Mouse (Mus musculus): Measurements from ENCODE around the gene Gatm. TPM values are rescaled to one million over a fixed set of nuclear protein-coding genes. Genes with fewer than 3 reads are reported as not detected.

Gene Gatm
- total RNA-seq, 4 experiments from 2014 or later, result 5.3 to 10.8 (median 7.5) TPM

DNA sequence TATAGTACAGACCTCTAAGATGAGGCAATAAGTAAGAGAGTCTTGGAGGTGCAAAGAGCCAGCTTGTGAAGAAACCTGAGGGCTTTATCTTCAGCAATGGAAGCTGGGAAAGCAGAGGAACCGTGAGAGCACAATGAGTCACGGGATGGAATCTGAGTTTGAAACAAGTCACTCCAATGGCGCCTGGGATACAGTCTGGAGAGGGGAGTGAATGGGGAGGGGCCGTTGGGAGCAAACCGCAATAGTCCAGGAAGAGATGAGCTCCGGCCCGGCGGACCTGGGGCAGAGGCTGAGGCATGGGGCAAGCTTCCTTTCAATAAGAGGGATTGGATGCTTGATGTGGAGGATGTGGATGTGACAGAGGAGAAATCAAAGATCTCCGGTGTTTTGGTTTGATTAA lies 2.3 kb downstream of the Gatm start:
- no peak for DNase-seq

- DNase-seq, result no peak
These were observed 5.3 kb downstream of the Gatm start for GRCm38 (mm10) chr2:122605829-122606228.

GRCm38 (mm10) chr2:122601354-122601753 lies 9.7 kb downstream of the Gatm start:
- DNase-seq, result no peak

DNA sequence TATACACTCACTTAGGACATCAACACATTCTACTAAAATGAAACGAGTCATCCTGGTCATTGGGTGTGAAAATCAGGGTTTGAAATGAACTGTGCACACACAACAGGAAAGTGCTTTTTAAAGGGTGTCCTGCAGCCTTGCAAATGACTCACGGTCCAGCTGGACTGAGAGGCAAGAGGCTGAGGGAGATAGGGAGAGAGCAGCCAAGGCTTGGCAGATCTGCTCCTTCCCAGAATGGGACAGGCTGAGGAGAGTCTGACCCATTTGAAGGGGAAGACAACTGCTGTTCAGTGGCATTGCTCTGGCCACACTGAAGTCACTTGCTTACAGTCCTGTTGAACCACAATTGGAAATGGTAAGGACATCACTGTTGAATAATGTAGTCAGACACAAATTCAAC lies 11.4 kb downstream of the Gatm start:
- no peak for DNase-seq

DNA sequence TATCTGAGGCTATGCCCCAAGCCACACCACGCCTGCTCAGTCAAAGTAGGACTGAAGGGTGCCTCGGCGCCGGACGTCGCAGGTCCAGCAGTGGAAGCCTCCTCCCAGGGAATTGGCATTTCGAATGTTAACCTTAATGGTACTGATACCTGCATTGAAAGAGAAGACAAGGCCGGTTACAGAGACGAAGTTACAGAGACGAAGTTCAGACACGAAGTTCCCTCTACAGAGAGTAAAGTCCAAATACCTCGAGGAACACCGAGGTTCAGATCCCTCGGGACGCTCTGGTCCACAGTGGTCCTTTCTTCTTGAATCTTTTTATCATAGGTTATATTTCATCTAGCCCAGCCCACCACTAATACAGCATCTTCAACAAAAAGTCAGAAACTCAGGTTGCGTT lies 15.6 kb downstream of the Gatm start:
- no peak for DNase-seq

DNA sequence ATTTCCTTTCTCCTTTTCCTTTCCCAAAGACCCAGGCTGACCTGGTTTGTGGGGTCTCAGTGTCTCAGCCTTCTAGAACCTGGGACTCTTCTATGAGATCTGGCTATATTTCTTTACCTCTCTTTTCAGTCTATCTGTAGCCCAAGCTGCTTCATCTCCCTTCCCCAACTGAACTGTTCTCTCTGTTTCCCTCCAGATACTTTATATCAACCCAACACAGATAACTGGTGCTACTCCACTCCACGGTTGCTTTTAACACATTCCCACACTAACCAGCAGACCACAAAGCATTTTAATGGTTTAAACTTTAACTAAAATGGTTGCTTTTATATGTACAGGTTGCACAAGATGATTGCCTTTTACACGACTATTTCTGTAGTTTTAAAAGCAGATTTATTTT lies 19.9 kb downstream of the Gatm start:
- no peak for DNase-seq

- DNase-seq, result no peak
These were observed 20.8 kb downstream of the Gatm start for GRCm38 (mm10) chr2:122590351-122590750.

DNA sequence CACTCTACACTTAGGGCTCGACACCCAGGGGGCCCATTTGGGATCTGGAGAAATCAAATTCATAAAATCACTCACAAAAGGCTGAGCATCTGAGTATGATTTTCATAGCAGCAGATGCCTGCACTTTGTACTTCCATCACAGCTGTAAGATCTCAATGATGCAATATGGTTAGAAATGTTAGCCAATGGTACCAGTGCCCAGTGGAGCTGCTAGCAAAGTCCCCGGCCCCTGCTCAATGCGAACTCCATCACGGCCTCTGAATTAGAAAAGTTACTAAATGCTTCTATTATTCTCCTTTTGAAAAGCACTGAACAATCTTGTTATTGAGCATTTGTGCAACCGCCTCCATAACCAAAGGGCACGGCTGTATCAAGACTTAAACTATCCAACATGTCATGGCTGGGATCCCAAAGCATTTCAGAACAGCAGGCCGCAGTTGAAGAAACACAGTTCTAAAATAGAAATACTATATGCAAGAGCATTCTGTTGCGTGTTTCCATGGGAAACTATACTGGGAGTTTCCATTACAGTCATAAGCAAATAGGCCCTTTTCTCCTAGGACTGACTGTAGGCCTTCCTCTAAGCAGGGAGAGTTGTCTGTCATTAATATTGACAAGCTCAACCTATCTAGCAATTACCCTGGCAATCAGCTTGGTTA lies 23.1 kb downstream of the Gatm start:
- DNase-seq, result no peak

GRCm38 (mm10) chr2:122586258-122586657 lies 24.8 kb downstream of the Gatm start:
- DNase-seq, result no peak

GRCm38 (mm10) chr2:122582324-122582723 lies 28.8 kb downstream of the Gatm start:
- no peak for DNase-seq

DNA sequence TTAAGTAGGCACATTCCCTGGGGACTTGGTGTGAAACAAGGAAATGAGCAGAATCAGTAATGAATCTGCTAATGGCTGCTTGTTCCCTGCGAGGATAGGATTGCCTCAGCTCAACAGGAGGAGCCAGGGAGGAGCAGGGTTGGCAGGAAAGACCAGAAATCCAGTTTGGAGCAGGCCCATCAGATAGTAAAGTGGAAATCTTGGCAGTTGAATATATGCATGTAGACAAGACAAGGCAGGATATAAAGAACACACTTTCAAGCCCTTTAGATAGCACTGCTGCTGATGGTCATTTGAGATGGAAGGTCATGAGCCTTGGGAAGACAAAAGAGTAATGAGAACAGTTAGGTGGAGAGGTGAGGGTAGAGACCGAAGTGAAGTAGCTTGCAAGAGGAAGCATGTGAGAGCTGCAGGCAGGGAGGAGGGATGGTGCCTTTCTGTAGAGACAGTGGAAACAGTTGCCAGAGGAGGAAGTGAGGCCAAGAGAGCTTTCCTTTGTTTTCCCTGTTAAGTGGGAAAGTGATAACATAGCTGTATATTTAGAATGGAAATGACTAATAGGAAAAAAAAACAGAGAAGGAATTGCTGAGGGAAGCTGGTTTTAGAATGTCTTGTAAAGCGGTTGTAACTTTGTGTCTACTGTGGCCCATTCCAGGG lies 29.6 kb downstream of the Gatm start:
- no peak for DNase-seq

DNA sequence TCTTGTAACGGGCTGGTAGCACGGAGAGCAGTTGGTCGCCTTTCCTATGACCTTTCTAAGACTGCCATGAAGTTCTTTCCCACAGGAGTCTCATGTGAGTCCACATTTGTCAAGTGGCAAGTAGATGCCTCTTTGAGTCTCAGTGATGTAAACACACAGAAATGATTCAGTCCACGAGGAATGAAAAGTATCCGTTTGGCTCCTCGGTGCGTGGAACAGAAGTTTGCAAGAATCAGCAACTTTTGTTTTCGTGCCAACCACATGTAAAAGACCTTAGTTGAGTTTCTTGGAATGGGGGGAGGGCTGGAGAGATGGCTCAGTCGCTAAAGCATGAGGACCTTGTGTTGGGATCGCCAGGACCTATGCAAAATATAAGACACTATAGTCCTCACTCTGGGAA lies 30.7 kb downstream of the Gatm start:
- no peak for DNase-seq

DNA sequence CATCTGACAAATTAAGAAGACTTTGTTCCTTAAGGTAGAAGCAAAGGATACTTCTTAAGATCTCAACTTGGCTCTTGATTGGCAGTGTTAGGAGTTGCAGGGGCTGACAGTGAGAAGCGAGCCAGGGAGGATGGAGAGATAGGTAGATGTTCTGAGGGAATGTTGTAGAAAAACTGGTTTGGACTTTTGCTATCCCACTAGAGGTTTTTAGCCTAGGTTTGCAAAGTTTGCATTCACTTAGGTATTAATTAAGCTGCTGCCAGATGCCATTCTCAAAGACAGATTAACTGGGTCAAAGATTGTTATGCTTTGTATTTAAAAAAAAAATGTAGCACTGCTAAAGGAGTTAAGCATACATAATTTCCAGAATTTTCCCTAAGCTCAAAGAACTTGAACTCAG lies 33.8 kb downstream of the Gatm start:
- DNase-seq, result no peak

- no peak for DNase-seq
These were observed 34.8 kb downstream of the Gatm start for GRCm38 (mm10) chr2:122576295-122576694.

DNA sequence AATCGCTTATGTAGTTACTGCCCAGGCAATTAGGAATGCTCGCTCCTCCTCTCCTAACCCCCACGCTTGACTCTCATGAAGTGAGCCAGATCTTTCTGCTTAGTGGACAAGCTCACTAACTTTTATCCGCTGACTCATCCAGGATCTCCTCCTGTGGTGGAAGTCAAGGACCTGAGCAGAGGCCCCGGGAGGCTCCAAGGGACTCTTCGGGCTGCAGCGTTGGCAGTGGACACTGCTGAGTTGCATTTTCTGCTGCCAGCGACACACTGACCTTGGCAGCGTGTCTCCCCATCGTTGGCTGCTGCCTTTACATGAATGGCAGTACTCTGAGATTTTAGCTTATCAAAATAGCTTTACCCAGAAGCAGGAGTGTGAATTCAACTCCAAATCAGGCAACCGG lies 35.6 kb downstream of the Gatm start:
- DNase-seq, result peak; percentile 79

GRCm38 (mm10) chr2:122572438-122572837 lies 38.7 kb downstream of the Gatm start:
- no peak for DNase-seq

- DNase-seq, result no peak
These were observed 39.8 kb downstream of the Gatm start for GRCm38 (mm10) chr2:122571326-122571725.

DNA sequence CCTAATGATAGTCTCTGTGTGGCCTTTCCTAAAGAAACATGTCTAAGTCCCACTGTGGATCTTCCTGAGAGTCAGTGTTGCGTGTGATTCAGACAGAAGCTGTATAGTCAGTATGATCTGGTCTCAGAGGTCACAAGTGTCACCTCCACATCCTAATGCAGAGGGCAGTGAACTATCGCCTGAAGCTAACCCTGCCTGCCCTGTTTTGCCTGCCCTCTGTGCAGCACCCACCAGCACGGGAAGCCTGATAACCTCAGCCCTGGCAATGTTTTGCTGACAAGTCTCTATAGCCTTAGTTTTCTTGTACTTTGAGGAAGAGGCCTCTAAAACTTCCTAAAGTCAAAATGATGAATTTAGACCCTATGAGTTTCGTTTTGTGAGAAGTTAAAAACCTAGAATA lies 40.7 kb downstream of the Gatm start:
- DNase-seq, result no peak

DNA sequence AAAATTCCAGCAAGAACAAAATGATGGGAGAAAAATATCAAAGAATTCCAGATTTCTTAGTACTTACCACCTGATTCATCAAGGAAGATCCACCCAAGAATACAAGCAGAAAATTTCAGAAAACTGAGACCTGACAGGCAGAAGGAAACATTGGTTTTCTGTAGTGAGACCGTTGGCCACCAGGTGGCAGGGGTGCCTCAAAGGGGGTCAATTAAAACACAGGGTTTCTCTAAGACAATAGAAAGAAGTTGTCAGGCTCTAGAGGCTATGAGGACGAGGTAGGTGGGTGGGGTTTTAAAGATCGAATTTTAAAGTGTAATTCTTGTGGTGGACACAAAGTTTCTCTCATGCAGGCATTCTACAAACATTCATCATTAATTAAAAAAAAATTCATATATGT lies 41.7 kb downstream of the Gatm start:
- DNase-seq, result peak; percentile 16

- no peak for DNase-seq
These were observed 48.9 kb downstream of the Gatm start for GRCm38 (mm10) chr2:122562251-122562650.

DNA sequence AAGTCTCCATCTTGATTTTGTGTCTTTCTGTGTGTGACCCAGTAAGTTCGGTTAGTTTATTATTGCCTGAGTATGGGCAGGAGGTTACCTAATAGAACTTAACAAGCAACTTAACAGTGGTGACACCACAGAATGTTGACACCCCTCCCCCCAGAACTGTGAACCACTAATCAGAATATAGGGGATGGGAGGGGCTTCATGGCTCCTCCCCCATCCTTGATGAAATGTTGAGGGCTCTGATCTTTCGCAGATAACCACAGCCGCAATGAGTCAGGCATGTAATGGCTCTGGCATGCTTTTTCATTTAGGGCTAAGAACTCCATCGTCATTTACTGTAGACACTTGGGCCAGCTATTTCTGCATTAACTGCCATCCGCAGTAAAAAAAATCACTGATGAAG lies 49.9 kb downstream of the Gatm start:
- no peak for DNase-seq

DNA sequence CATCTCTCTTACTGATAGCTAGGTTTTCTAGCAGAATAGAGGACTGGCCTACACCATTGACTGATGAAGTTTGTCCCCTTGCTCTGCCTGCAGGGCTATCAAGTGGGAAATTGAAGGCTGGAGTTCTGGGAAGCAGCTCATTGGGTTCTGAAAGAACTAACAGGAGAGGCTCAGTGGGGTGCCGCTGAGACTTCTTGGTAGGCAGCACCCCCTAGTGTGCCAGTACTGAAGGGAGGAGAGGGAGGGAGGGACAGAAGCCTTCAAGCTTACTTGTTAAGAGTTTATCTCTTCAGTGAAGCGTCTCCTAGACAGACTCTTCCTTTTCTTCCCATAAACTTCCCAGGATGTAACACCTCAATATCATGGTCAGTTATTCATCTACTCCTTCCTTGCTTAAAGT lies 52.8 kb downstream of the Gatm start:
- peak; percentile 13 for DNase-seq
